Mouse (Mus musculus) forebrain, embryonic 10.5 days (tissue): ENCODE measurements around the gene Gcc2. TPM values are rescaled to one million over a fixed set of nuclear protein-coding genes. Genes with fewer than 3 reads are reported as not detected.
"Not testable (repeated sequence)": the region's sequence is repeated elsewhere in the genome, so short reads cannot be mapped to it uniquely, and the experiment has no call there.

Source experiments
- DNase-seq: peaks from one replicate; pipeline ENCODE4 v3.0.0-alpha.2; 2017; ENCODE audit warnings: low spot score; ENCODE audit errors: extremely low spot score
- H3K27ac ChIP-seq: fragments of 300-500 bp; sonication (generic); 2 replicates; pipeline ENCODE4 v1.5.1; 2016; ENCODE audit warnings: mild to moderate bottlenecking
- H3K27me3 ChIP-seq: fragments of 300-500 bp; sonication (generic); 2 replicates; pipeline ENCODE4 v1.6.1; 2016; ENCODE audit warnings: mild to moderate bottlenecking; ENCODE audit not compliant: poor library complexity, severe bottlenecking
- H3K36me3 ChIP-seq: fragments of 300-500 bp; sonication (generic); replicated peaks from 2 replicates; pipeline ENCODE4 v1.6.1; 2016; ENCODE audit warnings: mild to moderate bottlenecking, moderate library complexity
- H3K4me1 ChIP-seq: fragments of 300-500 bp; sonication (generic); 2 replicates; pipeline ENCODE4 v1.6.1; 2016
- H3K4me3 ChIP-seq: fragments of 300-500 bp; sonication (generic); 2 replicates; pipeline ENCODE4 v1.5.1; 2016; ENCODE audit warnings: mild to moderate bottlenecking, moderate library complexity
- H3K9me3 ChIP-seq: fragments of 300-500 bp; sonication (generic); 2 replicates; pipeline ENCODE4 v1.6.1; 2016; ENCODE audit warnings: mild to moderate bottlenecking, moderate library complexity
- WGBS: fragments of 180-500 bp; shearing (Covaris S2); methylation state at CpG from one replicate; pipeline ENCODE4 v1.1.7; 2016; 5-methylcytosine and 5-hydroxymethylcytosine counted together
- polyA plus RNA-seq: library from polyadenylated mRNA; unstranded; fragments of >200 nt; fragmentation: Nextera tagmentation; extraction: Ambion mirVana; gene quantifications from 2 replicates; pipeline ENCODE4 v1.2.1, GENCODE M21; 2016

The Gcc2 gene
- 46.1 and 52.5 TPM in 2 replicates for polyA plus RNA-seq

DNA sequence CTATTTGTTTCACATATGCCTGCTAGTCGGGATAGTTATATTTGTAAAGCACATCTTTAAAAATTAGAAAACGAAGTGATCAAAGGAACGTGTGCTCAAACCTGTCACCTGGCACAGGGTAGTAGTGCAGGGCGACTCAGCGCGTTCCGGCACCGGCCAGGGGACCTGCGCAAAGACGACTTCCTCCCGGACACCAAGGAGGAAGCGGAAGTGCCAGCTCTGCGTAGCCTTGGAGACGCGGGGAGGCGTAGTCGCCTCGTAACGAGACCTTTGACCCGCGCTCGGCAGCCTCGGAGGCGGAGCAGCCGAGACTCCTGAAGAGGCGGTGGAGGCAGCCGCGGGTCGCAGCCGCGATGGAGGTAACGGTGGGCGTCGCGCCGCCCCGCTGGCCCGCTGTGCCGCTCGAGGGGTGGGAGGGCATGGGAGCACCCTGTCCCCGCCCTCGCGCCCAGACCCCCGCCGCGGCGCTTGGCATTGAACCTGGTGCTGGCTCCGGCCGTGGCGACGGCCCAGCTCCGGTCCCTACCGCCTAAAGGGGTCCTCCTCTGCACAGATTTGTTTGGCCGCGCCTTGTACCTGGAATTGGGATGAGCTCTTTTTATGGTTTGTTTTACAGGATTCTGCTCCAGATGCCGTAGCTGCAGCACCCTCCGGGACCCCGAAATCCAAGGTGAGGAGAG lies at the start of gene Gcc2:
TSS of gene Gcc2 (plus strand) at position 285 of the 680 bp plus-strand sequence.
- under 1% methylated on average over 58 of the region's 58 CpGs for WGBS
- H3K4me3 ChIP-seq, result peak within 1 kb of the TSS; percentile 89
- peak; percentile 93 for DNase-seq
- H3K36me3 ChIP-seq, result peaks cover 24% of the 10 kb centered on the region
- peaks cover 14% of the 10 kb centered on the region for H3K4me1 ChIP-seq
- H3K27me3 ChIP-seq, result no peaks in the 10 kb centered on the region
- H3K9me3 ChIP-seq, result no peaks in the 10 kb centered on the region
- H3K27ac ChIP-seq, result peak within 1 kb of the TSS; percentile 92

- Histone ChIP-seq H3K27me3 (no peaks in the 10 kb centered on the region), H3K9me3 (peaks cover 31% of the 10 kb centered on the region), H3K4me3 (no peak overlapping the region), H3K36me3 (no peaks in the 10 kb centered on the region), H3K27ac (no peak overlapping the region), H3K4me1 (no peaks in the 10 kb centered on the region)
- 47% methylated on average over 1 of the region's 1 CpGs for WGBS
- DNase-seq, result no peak
Measured at GRCm38 (mm10) chr10:58205986-58206385, 49.3 kb upstream of the Gcc2 start.

DNA sequence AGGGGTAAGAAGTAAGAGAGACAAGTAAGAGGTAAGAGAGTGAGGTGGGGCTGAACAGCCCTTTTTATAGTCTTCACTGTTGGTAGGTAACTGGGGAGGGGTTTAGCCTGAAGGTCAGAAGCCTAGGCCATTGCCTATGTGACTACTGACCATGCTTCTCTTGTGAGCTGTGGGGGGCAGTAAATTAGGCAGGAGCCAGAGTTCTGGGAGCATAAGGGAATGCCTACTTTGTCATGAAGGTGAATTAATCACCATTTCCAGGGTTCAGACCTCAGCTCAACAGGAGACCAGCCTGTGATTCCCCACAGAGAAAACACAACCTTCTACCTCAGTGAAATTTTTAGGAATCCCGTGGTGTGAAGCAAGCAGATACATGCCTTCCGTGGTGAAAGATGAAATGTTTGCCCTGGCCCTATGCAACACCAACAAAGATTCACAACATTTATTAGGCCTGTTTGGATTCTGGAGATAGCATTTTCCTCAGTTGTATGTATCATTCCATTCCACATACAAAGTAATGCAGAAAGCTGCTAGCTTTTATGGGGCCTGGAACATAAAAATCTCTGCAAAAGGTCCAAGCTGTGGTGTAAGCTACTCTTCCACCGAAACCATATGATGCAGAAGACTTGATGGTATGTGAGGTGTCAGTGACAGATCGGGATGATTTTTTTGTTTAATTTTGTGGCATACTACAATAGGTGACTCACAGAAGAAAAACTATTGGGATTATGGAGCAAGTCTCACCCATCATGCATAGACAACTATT lies 48.5 kb upstream of the Gcc2 start:
- H3K36me3 ChIP-seq, result no peaks in the 10 kb centered on the region
- H3K27me3 ChIP-seq, result no peaks in the 10 kb centered on the region
- no peaks in the 10 kb centered on the region for H3K4me1 ChIP-seq
- no peak overlapping the region for H3K4me3 ChIP-seq
- H3K9me3 ChIP-seq, result peaks cover 34% of the 10 kb centered on the region
- WGBS, result 90% methylated on average over 4 of the region's 4 CpGs
- H3K27ac ChIP-seq, result no peak overlapping the region
- DNase-seq, result no peak

DNA sequence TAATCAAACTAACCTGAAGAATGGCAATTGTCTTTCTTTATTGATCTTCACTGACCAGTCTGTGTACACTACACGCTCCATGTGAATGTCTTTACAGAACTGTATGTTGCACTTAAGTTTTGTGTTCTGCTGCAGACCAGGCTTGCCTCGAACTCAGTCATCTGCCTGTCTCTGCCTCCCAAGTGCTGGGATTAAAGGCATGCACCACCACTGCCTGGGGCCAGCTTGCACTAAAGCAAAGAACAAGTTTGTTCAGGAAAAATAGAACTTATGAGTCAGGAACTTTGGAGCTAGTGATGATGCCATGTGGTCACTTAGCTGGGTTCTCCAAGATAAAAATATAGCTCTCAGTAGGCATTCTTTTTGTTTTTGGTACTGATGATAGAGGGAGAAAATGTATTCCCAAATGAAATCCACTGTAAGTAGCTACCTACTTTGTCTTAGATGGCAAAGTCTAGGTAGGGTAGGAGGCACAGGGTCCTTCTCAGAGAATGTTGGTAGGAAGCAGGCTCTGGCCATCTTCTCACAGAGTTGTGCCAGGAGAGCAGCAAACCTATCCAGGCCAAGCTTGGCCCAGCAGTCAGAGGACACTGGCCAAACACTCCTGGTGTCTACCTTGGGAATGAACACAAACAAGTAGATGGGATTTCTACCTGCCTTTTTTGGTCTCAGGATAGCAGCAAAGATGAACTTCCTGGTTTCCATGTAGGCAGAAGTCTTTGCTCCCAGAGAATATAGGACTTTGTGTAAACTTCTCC lies 45.4 kb upstream of the Gcc2 start:
- Histone ChIP-seq H3K27me3 (no peaks in the 10 kb centered on the region), H3K36me3 (no peaks in the 10 kb centered on the region), H3K27ac (no peak overlapping the region), H3K9me3 (peaks cover 45% of the 10 kb centered on the region), H3K4me3 (no peak overlapping the region), H3K4me1 (no peaks in the 10 kb centered on the region)
- WGBS, result 80% methylated on average over 2 of the region's 2 CpGs
- DNase-seq, result no peak

DNA sequence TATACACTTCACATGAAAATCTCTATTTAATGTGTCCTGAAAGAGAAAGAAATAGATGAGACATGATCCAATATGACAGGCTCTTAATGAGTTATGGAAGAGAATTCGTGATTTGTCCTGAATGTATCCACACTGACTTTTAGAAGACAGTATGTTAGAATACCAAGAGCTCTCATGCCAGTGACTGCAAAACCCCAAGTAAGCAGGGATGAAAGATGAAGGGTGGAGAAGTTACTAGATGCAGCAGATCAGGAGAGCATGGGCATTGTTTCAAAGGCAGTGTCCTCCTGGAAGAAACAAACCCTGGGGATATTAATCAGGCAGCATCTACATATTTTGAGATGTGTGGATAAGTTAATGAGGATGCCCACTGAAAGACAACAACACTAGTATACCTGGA lies 44.8 kb upstream of the Gcc2 start:
- DNase-seq, result no peak
- 67% methylated on average over 1 of the region's 1 CpGs for WGBS
- H3K4me3 ChIP-seq, result no peak overlapping the region
- H3K27ac ChIP-seq, result no peak overlapping the region
- no peaks in the 10 kb centered on the region for H3K36me3 ChIP-seq
- no peaks in the 10 kb centered on the region for H3K27me3 ChIP-seq
- no peaks in the 10 kb centered on the region for H3K4me1 ChIP-seq
- peaks cover 45% of the 10 kb centered on the region for H3K9me3 ChIP-seq

DNA sequence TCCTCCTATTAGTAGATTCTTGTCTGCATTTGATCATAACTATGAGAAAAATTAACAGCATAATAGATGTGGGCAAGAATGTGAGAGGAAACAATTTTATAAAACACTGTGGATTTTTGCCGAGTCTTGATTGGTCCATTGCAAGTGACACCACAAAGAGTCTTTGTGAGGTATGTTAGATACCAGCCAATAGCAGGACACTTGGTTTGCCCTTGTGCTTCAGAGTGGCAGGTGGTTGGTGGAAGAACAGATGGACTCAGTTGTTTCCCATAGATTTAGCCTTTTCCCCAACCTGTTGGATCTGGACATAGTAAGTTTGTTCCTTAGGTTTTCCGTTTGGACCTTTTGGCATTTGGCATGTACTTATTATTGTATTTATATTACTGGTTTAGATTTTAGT lies 44.1 kb upstream of the Gcc2 start:
- 91% methylated on average over 2 of the region's 2 CpGs for WGBS
- Histone ChIP-seq H3K4me3 (no peak overlapping the region), H3K27ac (no peak overlapping the region), H3K9me3 (peaks cover 40% of the 10 kb centered on the region), H3K36me3 (no peaks in the 10 kb centered on the region), H3K4me1 (no peaks in the 10 kb centered on the region), H3K27me3 (no peaks in the 10 kb centered on the region)
- DNase-seq, result no peak

- Histone ChIP-seq H3K36me3 (no peaks in the 10 kb centered on the region), H3K4me1 (no peaks in the 10 kb centered on the region), H3K27me3 (no peaks in the 10 kb centered on the region), H3K27ac (no peak overlapping the region), H3K9me3 (peaks cover 30% of the 10 kb centered on the region), H3K4me3 (no peak overlapping the region)
- WGBS, result 79% methylated on average over 7 of the region's 7 CpGs
- no peak for DNase-seq
Measured at GRCm38 (mm10) chr10:58212230-58212629, 43.1 kb upstream of the Gcc2 start.

DNA sequence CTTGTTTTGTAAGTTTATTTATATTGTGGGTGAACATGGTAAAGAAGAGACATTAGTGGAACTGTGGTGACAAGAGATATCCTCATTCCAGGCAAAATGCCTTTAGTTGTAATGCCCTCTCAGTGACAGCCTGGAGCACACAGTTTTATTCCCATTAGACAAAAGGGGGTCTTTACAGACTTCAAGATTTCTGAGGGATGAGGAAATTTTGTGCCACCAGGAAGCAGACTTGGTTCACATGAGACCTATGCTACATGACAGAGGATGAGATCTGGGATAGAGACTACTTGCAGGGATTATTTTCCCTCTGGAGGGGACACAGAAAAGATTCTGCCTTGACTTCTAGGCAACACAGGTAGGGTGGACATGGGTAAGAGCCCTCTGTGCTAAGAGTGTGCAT lies 40.8 kb upstream of the Gcc2 start:
- no peak for DNase-seq
- Histone ChIP-seq H3K36me3 (no peaks in the 10 kb centered on the region), H3K4me3 (no peak overlapping the region), H3K27me3 (no peaks in the 10 kb centered on the region), H3K4me1 (no peaks in the 10 kb centered on the region), H3K27ac (no peak overlapping the region), H3K9me3 (peaks cover 23% of the 10 kb centered on the region)

DNA sequence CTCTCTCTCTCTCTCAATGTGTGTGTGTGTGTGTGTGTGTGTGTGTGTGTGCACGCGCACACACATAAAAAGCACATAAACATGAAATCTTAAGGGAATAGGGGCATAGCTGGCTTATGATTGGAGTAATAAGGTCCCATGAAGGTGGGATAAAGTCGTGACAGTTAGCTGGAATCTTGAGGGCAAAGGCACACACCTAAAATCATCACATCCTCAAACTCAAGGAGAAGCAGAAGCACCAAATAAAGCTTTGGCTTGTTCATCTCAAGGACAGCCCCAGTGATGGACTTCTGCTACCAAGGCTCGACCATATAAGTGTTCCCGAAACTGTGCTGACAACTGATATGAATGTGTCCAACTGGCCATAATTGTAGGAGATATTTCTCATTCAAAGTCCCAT lies 40.4 kb upstream of the Gcc2 start:
- no peak for DNase-seq
- 81% methylated on average over 5 of the region's 5 CpGs for WGBS
- no peaks in the 10 kb centered on the region for H3K36me3 ChIP-seq
- no peaks in the 10 kb centered on the region for H3K27me3 ChIP-seq
- H3K4me1 ChIP-seq, result no peaks in the 10 kb centered on the region
- H3K9me3 ChIP-seq, result peaks cover 19% of the 10 kb centered on the region
- no peak overlapping the region for H3K27ac ChIP-seq
- H3K4me3 ChIP-seq, result no peak overlapping the region

GRCm38 (mm10) chr10:58215353-58215752 lies 39.9 kb upstream of the Gcc2 start:
- no peak for DNase-seq
- WGBS, result 81% methylated on average over 1 of the region's 1 CpGs
- no peak overlapping the region for H3K27ac ChIP-seq

DNA sequence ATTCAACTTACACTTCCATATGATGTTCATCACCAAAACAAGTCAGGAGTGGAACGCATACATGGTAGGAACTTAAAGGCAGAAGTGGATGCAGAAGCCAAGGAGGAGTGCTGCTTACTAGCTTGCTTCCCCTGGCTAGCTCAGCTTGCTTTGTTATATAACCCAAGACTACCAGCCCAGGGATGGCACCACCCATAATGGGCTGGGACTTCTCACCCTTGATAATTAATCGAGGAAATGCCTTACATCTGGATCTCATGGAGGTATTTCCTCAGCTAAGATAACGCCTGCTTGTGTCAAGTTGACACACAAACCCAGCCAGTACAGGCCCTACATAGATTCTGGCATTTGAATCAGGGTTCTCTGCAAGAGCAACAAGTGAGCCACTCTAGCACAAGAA lies 37.9 kb upstream of the Gcc2 start:
- no peak for DNase-seq
- Histone ChIP-seq H3K9me3 (peaks cover 12% of the 10 kb centered on the region), H3K27ac (no peak overlapping the region), H3K36me3 (no peaks in the 10 kb centered on the region), H3K4me3 (no peak overlapping the region), H3K4me1 (no peaks in the 10 kb centered on the region), H3K27me3 (no peaks in the 10 kb centered on the region)
- 83% methylated on average over 3 of the region's 3 CpGs for WGBS

More at GRCm38 (mm10) chr10:58215353-58215752, 39.9 kb upstream of the Gcc2 start:
- H3K36me3 ChIP-seq, result no peaks in the 10 kb centered on the region
- H3K9me3 ChIP-seq, result peaks cover 15% of the 10 kb centered on the region
- no peaks in the 10 kb centered on the region for H3K4me1 ChIP-seq
- no peak overlapping the region for H3K4me3 ChIP-seq
- H3K27me3 ChIP-seq, result no peaks in the 10 kb centered on the region

GRCm38 (mm10) chr10:58220726-58221125 lies 34.6 kb upstream of the Gcc2 start:
- H3K27ac ChIP-seq, result no peak overlapping the region
- no peak overlapping the region for H3K4me3 ChIP-seq
- H3K9me3 ChIP-seq, result peaks cover 10% of the 10 kb centered on the region; the same call in 1 of the 2 replicates
- H3K36me3 ChIP-seq, result no peaks in the 10 kb centered on the region
- 83% methylated on average over 6 of the region's 6 CpGs for WGBS
- no peaks in the 10 kb centered on the region for H3K27me3 ChIP-seq
- DNase-seq, result peak; percentile 31
- H3K4me1 ChIP-seq, result no peaks in the 10 kb centered on the region

DNA sequence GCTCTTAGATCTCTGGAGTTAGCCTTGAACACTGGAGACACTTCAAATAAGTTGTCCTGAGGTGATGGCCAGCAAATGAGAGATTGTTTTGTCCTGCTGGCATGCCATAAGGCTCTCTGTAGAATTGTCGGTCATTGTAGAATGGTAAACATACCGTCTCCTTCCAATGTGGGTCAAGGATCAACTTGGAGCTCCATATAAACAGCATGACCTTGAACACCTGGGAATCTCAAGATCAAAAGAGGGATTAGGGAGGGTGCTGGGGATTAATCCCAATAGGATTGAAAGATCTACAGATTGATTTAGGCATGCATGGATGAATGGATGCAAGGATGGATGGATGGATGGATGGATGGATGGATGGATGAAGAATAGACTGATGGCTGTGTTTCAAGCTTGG lies 33.7 kb upstream of the Gcc2 start:
- not testable (repeated sequence) for H3K4me3 ChIP-seq, H3K27me3 ChIP-seq, H3K27ac ChIP-seq, H3K36me3 ChIP-seq, H3K4me1 ChIP-seq, DNase-seq
- 89% methylated on average over 2 of the region's 2 CpGs for WGBS
- H3K9me3 ChIP-seq, result peaks cover 14% of the 10 kb centered on the region; the same call in 1 of the 2 replicates
